Mouse (Mus musculus): ENCODE measurements around the gene Sema4b. TPM values are rescaled to one million over a fixed set of nuclear protein-coding genes. Genes with fewer than 3 reads are reported as not detected.

The Sema4b gene
- polyA plus RNA-seq, 1 experiment from 2014 or later: 25.7 TPM

DNA sequence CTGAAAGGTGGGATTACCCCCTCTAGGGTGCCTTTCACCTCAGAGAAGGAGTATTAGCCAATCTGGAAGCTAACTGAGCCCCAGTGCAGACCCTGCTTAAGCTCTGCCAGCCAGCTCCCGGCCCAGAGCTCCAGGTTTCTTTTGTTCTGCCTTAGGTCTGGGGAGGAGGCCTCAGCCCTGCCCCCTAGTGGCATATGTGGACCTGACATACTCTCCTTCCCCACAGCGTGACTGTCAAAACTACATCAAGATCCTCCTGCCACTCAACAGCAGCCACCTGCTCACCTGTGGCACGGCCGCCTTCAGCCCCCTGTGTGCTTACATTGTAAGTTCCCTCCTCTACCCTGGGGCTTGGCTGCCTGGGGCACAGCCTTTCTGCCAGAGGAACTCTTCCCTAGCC, 28.8 kb downstream of the Sema4b start:
- Histone ChIP-seq H3K4me3 (ENCODE audit: low read depth, low read length) (no peak overlapping the region), H3K9me3 (ENCODE audit: control insufficient read depth, low read length) (no peaks in the 10 kb centered on the region), H3K4me1 (ENCODE audit: control insufficient read depth, insufficient read depth, low read length) (no peaks in the 10 kb centered on the region), H3K27ac (ENCODE audit: low read depth, low read length) (peak overlapping the region; percentile 62; the same call in 1 of the 2 replicates), H3K4me2 (ENCODE audit: low read depth, low read length) (no peak overlapping the region), H3K36me3 (ENCODE audit: control insufficient read depth, insufficient read depth, low read length) (peaks cover 33% of the 10 kb centered on the region), H3K9ac (replicated peaks; ENCODE audit: low read depth, low read length) (peak overlapping the region; percentile 26; the same call in 1 of the 2 replicates), H3K27me3 (ENCODE audit: control insufficient read depth, insufficient read depth, low read length) (no peaks in the 10 kb centered on the region)
- 16% methylated on average over 4 of the region's 4 CpGs for whole genome bisulfite sequencing
- peak; percentile 87 for ATAC-seq (ENCODE audit: low read depth)

DNA sequence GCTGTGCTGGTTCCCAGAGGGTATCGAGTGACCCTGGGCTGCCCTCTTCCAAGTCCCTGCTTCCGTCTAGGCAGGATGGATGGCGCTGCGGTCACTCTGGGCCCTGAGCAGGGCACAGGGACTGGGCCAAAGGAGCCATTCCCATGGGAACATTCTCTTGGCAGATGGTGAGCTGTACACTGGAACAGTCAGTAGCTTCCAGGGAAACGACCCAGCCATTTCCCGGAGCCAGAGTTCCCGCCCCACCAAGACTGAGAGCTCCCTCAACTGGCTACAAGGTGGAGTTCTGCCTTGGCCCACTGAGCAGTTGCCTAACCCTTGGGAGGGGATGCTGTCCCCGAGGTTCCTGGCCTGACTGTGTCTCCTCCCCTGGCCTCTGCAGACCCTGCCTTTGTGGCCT, 29.9 kb downstream of the Sema4b start:
- H3K36me3 ChIP-seq (ENCODE audit: control insufficient read depth, insufficient read depth, low read length): peaks cover 43% of the 10 kb centered on the region
- no peak overlapping the region for H3K27ac ChIP-seq (ENCODE audit: low read depth, low read length)
- WGBS: 60% methylated on average over 8 of the region's 8 CpGs
- H3K4me1 ChIP-seq (ENCODE audit: control insufficient read depth, insufficient read depth, low read length): no peaks in the 10 kb centered on the region
- H3K4me2 ChIP-seq (ENCODE audit: low read depth, low read length): no peak overlapping the region
- no peaks in the 10 kb centered on the region for H3K9me3 ChIP-seq (ENCODE audit: control insufficient read depth, low read length)
- ATAC-seq (ENCODE audit: low read depth): peak; percentile 35; the same call in 1 of the 2 replicates
- H3K27me3 ChIP-seq (ENCODE audit: control insufficient read depth, insufficient read depth, low read length): no peaks in the 10 kb centered on the region
- H3K4me3 ChIP-seq (ENCODE audit: low read depth, low read length): no peak overlapping the region
- H3K9ac ChIP-seq (replicated peaks; ENCODE audit: low read depth, low read length): no peak overlapping the region

DNA sequence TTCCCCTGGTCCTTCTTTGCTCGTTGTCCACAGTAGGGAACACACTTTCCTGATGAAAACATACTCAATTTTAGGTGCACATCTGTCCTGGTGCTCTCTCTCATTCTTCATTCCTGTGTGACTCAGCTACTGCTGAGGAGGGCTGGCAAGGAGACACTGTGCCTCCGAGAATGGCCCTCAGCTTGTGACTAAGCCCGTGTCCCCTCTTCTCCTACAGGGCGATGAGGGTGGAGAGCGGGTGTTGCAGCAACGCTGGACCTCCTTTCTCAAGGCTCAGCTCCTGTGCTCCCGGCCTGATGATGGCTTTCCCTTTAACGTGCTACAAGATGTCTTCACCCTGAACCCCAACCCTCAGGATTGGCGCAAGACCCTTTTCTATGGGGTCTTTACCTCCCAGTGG, 32.0 kb downstream of the Sema4b start:
- no peak for ATAC-seq (ENCODE audit: low read depth)
- H3K9ac ChIP-seq (replicated peaks; ENCODE audit: low read depth, low read length): no peak overlapping the region
- H3K27ac ChIP-seq (ENCODE audit: low read depth, low read length): no peak overlapping the region
- H3K36me3 ChIP-seq (ENCODE audit: control insufficient read depth, insufficient read depth, low read length): peaks cover 49% of the 10 kb centered on the region
- H3K4me3 ChIP-seq (ENCODE audit: low read depth, low read length): no peak overlapping the region
- no peak overlapping the region for H3K4me2 ChIP-seq (ENCODE audit: low read depth, low read length)
- 94% methylated on average over 9 of the region's 9 CpGs for WGBS
- H3K9me3 ChIP-seq (ENCODE audit: control insufficient read depth, low read length): no peaks in the 10 kb centered on the region
- H3K27me3 ChIP-seq (ENCODE audit: control insufficient read depth, insufficient read depth, low read length): no peaks in the 10 kb centered on the region
- no peaks in the 10 kb centered on the region for H3K4me1 ChIP-seq (ENCODE audit: control insufficient read depth, insufficient read depth, low read length)

DNA sequence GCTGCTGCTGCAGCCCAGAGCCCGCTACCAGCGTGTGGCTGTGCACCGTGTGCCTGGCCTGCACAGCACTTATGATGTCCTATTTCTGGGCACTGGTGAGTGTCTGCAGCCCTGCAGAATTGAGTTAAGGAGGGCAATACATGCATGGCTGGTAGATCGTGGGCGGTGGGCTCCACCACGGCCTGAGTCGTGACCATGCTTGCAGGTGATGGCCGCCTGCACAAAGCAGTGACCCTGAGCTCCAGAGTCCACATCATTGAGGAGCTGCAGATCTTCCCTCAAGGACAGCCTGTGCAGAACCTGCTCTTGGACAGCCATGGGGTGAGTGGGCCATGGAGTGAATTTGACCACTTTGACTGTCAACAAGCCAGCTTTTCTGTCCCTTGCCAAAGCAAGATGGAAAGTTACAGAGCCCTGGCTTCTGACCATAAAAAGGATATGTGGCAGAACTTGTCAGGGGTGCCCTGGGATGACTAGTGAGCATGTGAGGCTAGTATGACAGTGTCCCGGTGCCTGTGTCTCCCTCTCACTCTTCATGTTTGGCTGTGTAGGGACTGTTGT, 33.7 kb downstream of the Sema4b start:
- no peak for ATAC-seq (ENCODE audit: low read depth)
- 96% methylated on average over 9 of the region's 9 CpGs for WGBS
- Histone ChIP-seq H3K9ac (replicated peaks; ENCODE audit: low read depth, low read length) (no peak overlapping the region), H3K9me3 (ENCODE audit: control insufficient read depth, low read length) (no peaks in the 10 kb centered on the region), H3K27me3 (ENCODE audit: control insufficient read depth, insufficient read depth, low read length) (no peaks in the 10 kb centered on the region), H3K4me2 (ENCODE audit: low read depth, low read length) (no peak overlapping the region), H3K4me1 (ENCODE audit: control insufficient read depth, insufficient read depth, low read length) (no peaks in the 10 kb centered on the region), H3K4me3 (ENCODE audit: low read depth, low read length) (no peak overlapping the region), H3K36me3 (ENCODE audit: control insufficient read depth, insufficient read depth, low read length) (peaks cover 61% of the 10 kb centered on the region), H3K27ac (ENCODE audit: low read depth, low read length) (no peak overlapping the region)

DNA sequence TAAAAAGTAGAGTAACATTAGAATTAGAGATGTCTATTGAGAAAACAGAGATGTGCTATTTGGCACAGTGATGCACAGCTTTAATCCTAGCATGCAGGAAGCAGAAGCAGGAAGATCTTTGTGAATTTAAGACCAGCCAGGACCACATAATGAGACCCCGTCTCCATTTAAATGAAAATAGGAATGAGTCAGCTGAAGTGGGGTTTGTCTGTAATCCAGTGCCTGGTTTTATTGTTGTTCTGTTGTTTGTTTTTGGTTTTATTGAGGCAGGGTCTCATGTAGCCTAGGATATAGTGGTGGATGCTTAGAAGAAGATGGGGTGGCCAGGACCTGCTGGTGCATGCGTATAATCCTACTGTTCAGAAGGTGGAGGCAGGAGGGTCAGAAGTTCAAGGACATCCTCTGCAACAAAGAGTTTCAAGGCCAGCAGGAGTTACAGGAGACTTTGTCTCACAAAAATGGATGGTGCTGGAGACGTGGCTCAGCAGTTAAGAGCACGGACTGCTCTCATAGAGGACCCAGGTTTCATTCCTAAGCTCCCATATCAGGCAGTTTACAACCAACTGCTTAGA, 34.6 kb downstream of the Sema4b start:
- H3K4me1 ChIP-seq (ENCODE audit: control insufficient read depth, insufficient read depth, low read length): no peaks in the 10 kb centered on the region
- peaks cover 67% of the 10 kb centered on the region for H3K36me3 ChIP-seq (ENCODE audit: control insufficient read depth, insufficient read depth, low read length)
- 81% methylated on average over 4 of the region's 4 CpGs for WGBS
- no peak overlapping the region for H3K4me3 ChIP-seq (ENCODE audit: low read depth, low read length)
- no peak overlapping the region for H3K9ac ChIP-seq (replicated peaks; ENCODE audit: low read depth, low read length)
- no peaks in the 10 kb centered on the region for H3K9me3 ChIP-seq (ENCODE audit: control insufficient read depth, low read length)
- H3K4me2 ChIP-seq (ENCODE audit: low read depth, low read length): no peak overlapping the region
- no peak overlapping the region for H3K27ac ChIP-seq (ENCODE audit: low read depth, low read length)
- no peaks in the 10 kb centered on the region for H3K27me3 ChIP-seq (ENCODE audit: control insufficient read depth, insufficient read depth, low read length)
- ATAC-seq (ENCODE audit: low read depth): no peak

DNA sequence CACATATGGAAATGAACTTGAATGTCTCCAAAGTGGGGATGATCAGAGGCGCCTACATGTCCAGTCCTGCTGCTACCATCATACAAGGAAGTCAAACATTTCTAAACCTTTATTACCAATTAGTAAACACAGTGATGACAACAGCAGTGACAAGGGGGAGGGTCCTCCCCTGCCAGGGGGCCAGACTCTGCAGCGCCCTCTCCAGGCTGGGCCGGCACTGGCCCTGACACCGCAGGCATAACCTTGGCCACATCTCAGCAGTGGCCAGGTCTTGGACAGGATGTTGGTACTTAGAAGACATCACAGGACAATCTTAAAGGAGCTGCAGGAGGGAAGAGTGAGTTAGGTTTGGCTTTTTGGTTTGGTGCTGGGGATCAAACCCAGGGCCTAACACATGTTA, 40.4 kb downstream of the Sema4b start:
- peaks cover 33% of the 10 kb centered on the region for H3K36me3 ChIP-seq (ENCODE audit: control insufficient read depth, insufficient read depth, low read length)
- H3K4me2 ChIP-seq (ENCODE audit: low read depth, low read length): no peak overlapping the region
- WGBS: 100% methylated on average over 4 of the region's 4 CpGs
- H3K4me3 ChIP-seq (ENCODE audit: low read depth, low read length): no peak overlapping the region
- ATAC-seq (ENCODE audit: low read depth): no peak
- H3K9ac ChIP-seq (replicated peaks; ENCODE audit: low read depth, low read length): no peak overlapping the region
- no peaks in the 10 kb centered on the region for H3K9me3 ChIP-seq (ENCODE audit: control insufficient read depth, low read length)
- peaks cover 6% of the 10 kb centered on the region; the same call in 1 of the 2 replicates for H3K4me1 ChIP-seq (ENCODE audit: control insufficient read depth, insufficient read depth, low read length)
- H3K27me3 ChIP-seq (ENCODE audit: control insufficient read depth, insufficient read depth, low read length): no peaks in the 10 kb centered on the region
- H3K27ac ChIP-seq (ENCODE audit: low read depth, low read length): no peak overlapping the region

DNA sequence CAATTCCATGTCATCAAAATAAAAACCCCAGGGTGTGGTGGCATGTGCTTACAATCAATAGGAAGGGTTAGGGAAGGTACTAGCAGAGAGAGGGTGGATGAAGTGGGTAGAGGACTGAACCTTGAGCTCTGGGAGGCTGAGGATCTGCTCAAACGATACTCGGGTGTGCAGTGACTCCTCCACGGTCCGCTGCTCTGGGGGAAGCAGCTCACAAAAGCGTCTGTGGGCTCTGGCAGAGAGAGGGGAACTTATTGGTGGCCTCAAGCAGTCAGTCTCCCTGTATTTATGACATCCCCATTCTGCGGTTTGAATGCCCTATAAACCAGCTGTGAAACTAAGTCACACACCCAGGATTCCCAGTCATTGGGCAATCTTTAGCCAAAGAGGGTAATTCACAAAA, 43.6 kb downstream of the Sema4b start:
- H3K9me3 ChIP-seq (ENCODE audit: control insufficient read depth, low read length): no peaks in the 10 kb centered on the region
- WGBS: 16% methylated on average over 6 of the region's 6 CpGs
- H3K36me3 ChIP-seq (ENCODE audit: control insufficient read depth, insufficient read depth, low read length): peaks cover 10% of the 10 kb centered on the region
- no peak for ATAC-seq (ENCODE audit: low read depth)
- H3K27ac ChIP-seq (ENCODE audit: low read depth, low read length): no peak overlapping the region
- no peak overlapping the region for H3K9ac ChIP-seq (replicated peaks; ENCODE audit: low read depth, low read length)
- H3K4me3 ChIP-seq (ENCODE audit: low read depth, low read length): no peak overlapping the region
- peaks cover 13% of the 10 kb centered on the region for H3K4me1 ChIP-seq (ENCODE audit: control insufficient read depth, insufficient read depth, low read length)
- H3K4me2 ChIP-seq (ENCODE audit: low read depth, low read length): no peak overlapping the region
- H3K27me3 ChIP-seq (ENCODE audit: control insufficient read depth, insufficient read depth, low read length): no peaks in the 10 kb centered on the region

DNA sequence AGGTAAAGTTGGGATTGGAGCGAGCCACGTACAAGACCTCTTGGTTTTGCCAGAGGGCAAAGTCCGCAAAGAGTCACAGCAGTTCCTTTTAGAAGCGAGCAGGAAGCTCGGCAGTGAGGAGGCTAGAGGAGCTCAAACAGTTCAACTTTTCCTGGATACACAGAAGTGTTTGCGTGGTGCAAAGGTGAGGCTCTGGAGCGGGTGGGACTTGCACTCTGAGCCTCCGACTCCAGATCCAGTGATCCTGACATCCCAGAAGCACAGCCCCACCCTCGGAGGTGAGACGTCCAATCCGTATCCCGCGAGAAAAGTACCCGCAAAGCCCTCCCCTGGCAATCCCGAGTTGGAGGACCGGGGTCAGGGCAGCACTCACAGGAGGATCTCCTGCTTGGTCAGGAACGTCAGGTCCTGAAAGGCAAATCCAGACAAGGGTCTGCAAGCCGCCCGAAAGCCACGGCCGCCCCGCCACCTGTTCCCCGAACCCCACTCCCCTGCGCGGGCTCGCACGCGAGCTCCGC, 45.4 kb downstream of the Sema4b start:
- Histone ChIP-seq H3K4me2 (ENCODE audit: low read depth, low read length) (peak overlapping the region; percentile 64), H3K27me3 (ENCODE audit: control insufficient read depth, insufficient read depth, low read length) (no peaks in the 10 kb centered on the region), H3K9ac (replicated peaks; ENCODE audit: low read depth, low read length) (peak overlapping the region; percentile 53), H3K4me1 (ENCODE audit: control insufficient read depth, insufficient read depth, low read length) (peaks cover 13% of the 10 kb centered on the region), H3K27ac (ENCODE audit: low read depth, low read length) (no peak overlapping the region), H3K36me3 (ENCODE audit: control insufficient read depth, insufficient read depth, low read length) (peaks cover 2% of the 10 kb centered on the region), H3K4me3 (ENCODE audit: low read depth, low read length) (peak overlapping the region; percentile 73), H3K9me3 (ENCODE audit: control insufficient read depth, low read length) (no peaks in the 10 kb centered on the region)
- ATAC-seq (ENCODE audit: low read depth): no peak; the same call in 1 of the 2 replicates
- WGBS: under 1% methylated on average over 29 of the region's 29 CpGs

DNA sequence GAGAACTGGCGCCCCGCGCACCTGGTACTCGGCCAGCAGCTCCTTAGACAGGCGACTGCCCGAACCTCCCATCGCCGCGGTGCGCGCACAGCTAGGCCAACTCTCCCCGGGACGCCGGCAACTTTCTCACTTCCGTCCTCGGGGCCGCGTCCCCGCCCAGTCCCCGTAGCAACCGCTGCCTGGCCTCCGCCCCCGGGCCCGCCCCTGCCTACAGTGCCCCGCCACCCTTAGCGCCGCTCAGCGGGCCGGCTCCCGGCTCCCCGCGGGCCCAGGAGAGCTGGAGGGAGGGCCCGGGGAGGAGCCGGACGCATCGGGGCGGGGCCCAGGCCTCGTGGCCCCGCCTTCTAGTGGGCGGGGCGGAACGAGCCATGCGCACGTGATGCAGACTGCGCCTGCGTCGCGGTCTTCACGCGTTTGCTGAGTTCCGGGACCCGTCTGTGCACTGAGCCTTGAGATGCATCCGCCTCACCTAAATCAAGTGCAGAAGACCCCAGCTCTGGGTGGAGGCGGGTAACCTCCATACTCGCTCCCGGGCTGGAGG, 45.9 kb downstream of the Sema4b start, which contains the start of the genes Cib1 and Gdpgp1:
TSS of gene Cib1 (minus strand) at position 325 of the 541 bp plus-strand sequence.
TSS of gene Gdpgp1 (plus strand) at position 377 of the 541 bp plus-strand sequence.
- Histone ChIP-seq H3K9ac (replicated peaks; ENCODE audit: low read depth, low read length) (peak within 1 kb of the TSS; percentile 54), H3K36me3 (ENCODE audit: control insufficient read depth, insufficient read depth, low read length) (no peaks in the 10 kb centered on the region; the same call in 1 of the 2 replicates), H3K9me3 (ENCODE audit: control insufficient read depth, low read length) (no peaks in the 10 kb centered on the region), H3K4me2 (ENCODE audit: low read depth, low read length) (peak within 1 kb of the TSS; percentile 64), H3K27ac (ENCODE audit: low read depth, low read length) (no peak within 1 kb of the TSS), H3K27me3 (ENCODE audit: control insufficient read depth, insufficient read depth, low read length) (no peaks in the 10 kb centered on the region), H3K4me3 (ENCODE audit: low read depth, low read length) (peak within 1 kb of the TSS; percentile 73), H3K4me1 (ENCODE audit: control insufficient read depth, insufficient read depth, low read length) (peaks cover 13% of the 10 kb centered on the region)
- WGBS: 1% methylated on average over 52 of the region's 56 CpGs
- ATAC-seq (ENCODE audit: low read depth): peak; percentile 94
